Mouse (Mus musculus) cerebellum, postnatal 36 days (tissue): ENCODE measurements at regions not wholly inside any gene's neighbourhood (a gene's known extent, or its start where the extent isn't known, plus 50 kb on each side); places are given as distances from the start of the nearest gene placed in this dataset.

Source experiments
- DNase-seq, 2 experiments: peaks; one replicate each; pipeline ENCODE4 v3.0.0; 2021 to 2022; ENCODE audit warnings: mixed read lengths in 2 of 2

GRCm38 (mm10) chr13:107760511-107760910 lies 283.7 kb upstream of the Smim15 start:
- DNase-seq = no peak

- no peak for DNase-seq
Measured at GRCm38 (mm10) chr13:107758327-107759095, 285.7 kb upstream of the Smim15 start.

GRCm38 (mm10) chr13:107752745-107753144 lies 291.5 kb upstream of the Smim15 start:
- no peak for DNase-seq

DNA sequence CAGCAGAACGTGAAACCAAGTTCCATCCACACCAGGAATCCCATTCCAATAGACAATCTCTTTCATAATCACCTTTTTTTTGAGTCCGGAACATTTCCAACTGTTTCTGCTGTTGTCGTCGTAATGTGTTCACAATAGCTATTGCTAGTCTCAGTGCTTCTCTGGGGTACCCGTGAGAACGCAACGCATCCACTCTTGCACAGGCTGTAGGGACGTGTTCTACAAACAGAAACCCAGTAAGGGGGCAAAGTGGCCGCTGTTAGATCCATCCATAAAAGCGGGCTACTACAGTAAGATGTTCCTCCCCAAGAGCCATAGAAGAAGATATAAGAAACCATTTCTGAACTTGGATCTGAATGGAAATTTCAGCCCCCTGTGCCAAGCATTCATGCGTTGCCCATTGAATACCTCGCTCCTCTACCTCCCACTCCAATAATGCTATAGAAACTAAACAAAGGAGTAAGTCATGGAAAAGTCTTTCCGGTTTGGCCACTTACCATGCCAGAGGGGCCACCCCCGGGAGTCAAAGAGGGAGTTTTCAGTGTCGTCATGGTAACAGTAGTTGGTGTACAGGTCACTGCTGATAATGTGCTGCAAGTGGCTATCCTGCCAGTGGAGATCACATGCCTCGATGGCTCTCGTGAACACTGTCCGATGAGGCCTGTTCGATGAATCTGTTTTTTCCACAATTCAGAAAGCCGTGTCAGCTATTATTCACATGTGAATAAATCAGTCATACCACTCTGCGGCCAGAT lies 300.6 kb upstream of the Smim15 start:
- no peak for DNase-seq

GRCm38 (mm10) chr13:107736581-107736980 lies 307.7 kb upstream of the Smim15 start:
- DNase-seq = no peak

DNA sequence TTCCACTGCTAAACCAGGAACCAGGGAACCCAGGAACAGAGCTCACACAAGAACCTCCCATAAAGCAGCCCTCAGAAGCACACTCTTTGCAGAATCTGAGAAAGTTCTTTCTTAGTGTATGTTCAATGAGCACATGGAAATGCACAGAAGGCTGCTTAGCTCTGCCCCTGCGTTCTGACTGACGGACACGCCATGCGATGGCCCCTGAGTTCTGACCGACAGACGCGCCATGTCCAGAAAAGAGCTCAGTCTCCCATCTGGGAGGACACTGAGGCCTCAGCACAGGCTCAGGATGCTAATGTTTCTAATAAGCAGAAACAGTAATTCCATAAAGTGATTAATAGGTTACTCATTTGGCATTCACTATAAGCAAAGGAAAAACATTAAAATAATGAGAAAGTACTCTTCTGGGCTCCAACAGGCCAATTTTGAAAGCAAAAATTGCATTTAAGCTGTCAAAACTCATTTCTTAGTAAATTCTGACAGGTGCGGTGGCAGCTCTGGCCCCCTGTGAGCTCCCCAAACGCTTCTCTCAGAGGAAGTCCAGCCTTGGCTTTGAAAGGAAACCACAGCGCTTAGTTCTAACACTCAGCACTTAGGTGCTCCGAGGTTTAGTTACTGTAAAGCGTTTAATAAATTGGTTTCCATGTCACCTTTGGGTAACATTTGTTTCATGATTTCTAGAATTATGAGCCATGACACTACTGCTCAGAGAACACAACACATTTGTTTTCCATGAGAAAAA lies 309.9 kb upstream of the Smim15 start:
- no peak for DNase-seq

DNA sequence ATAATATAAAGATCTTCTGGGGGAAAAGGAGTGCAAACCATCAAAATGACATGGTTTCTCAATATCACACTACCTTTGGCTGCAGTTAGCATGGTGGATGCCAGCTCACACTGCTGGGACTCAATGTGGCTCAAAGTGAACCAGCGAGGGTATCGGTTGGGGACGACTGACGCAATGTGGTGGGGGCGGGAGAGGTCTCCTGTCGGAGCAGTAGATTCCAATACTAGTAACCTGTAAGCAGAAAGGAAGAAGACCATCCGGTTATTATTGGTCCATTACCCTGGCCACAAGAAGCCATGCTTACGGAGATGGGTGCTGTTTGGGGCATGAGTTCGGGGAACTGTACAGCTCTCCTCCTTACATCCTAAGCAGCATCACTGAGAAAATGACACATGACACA lies 313.3 kb upstream of the Smim15 start:
- no peak for DNase-seq

- DNase-seq = no peak
Measured at GRCm38 (mm10) chr13:107726491-107726890, 317.8 kb upstream of the Smim15 start.

- no peak for DNase-seq
Measured at GRCm38 (mm10) chr13:107721901-107722300, 322.3 kb upstream of the Smim15 start.

- DNase-seq = no peak
Measured at GRCm38 (mm10) chr13:107720874-107721574, 323.2 kb upstream of the Smim15 start.

DNA sequence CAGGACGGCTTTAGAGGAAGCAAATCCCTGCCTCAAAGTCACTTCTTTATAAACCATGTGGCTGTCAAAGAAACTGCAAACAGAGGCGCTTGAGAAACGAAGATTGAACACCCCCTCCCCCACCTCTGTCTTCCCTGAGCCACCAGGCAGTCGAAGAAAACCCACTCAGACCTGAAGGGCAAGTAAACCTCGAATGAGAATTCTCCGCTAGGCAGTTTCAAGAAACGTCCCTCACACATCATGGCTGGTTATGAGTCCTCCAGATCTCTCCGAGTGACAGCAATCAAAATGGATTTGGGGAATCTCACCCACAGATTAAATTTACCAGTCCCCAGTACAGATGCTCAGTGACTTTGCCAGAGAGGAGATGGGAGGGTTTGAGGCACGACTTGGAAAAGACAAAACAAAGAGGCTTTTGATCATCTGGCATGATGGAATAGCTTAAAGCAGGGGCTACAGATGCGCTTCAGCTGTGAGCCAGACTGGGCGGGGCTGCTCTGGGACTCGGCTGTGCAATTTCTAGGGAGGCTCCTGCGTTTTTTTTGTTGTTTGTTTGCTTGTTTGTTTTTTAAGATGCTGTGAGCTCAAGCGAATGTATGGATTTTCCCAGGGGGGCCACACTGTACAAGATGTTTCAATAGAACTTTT lies 325.1 kb upstream of the Smim15 start:
- no peak for DNase-seq

DNA sequence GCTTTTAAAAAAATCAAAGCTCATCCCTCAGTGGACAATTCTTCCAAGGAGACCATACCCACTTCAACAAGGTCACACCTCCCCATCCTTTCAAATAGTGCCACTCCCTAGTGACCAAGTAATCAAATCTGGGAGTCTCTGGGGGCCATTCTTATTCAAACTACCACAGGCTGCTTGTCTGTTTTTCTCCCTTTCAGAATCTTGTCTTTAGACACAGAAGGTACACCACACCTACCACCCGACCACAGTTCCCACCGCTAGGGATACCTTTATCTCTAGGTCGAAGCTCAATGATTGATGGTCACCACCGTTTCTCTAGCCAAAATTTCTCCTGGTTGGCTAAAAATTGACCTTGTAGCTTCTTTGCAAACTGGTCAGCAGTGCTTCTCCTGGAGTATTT lies 328.6 kb upstream of the Smim15 start:
- no peak for DNase-seq

GRCm38 (mm10) chr13:107714001-107714400 lies 330.2 kb upstream of the Smim15 start:
- no peak for DNase-seq

DNA sequence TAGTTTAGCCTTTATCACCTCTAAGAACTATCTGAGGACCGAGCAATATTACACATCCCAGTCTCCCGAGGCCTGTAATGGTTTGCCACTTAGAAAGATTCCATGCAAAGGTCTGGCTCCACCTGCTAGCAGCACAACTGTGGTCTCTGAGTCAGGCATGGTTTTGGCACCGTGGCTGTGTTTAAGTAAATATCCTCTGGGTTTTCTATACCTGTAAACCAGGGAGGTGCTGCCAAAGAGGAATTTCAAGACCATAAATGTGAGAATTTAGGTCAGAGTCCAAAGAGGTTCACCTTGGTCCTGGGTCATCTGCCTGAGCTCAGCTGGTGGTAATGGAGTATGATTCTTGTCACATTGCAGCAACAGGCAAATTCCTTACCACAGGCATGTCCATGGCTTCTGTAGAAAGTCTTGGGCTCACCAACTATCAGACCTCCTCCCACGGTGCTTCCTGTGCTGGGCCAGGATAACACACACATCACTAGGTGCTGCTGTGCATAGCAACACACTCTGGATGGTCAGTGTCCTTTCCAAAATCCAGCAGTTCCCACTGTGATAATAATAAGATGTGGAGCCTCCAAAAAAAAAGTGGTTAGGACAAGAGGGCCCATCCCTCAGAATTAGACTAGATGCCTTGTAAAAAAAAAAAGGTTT lies 332.8 kb upstream of the Smim15 start:
- no peak for DNase-seq

DNA sequence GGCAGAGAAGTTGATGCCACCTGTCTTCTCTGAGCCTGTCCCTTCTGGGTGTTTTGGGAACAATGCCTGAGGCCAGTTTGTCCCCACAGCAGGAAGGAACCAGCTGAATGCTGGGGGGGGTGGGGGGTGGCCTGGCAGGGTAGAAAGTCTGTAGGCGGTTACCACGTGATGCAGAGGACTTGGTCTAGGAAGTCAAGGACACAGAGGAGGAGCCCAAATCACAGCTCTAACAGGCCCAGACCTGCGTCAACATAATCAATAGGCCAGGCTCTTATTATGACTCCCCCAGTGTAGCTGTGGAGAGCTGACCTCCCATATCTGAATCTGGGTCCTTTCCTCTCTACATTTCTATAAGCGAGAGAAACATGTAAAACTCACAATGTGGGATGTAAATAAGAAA lies 333.9 kb upstream of the Smim15 start:
- DNase-seq = no peak

DNA sequence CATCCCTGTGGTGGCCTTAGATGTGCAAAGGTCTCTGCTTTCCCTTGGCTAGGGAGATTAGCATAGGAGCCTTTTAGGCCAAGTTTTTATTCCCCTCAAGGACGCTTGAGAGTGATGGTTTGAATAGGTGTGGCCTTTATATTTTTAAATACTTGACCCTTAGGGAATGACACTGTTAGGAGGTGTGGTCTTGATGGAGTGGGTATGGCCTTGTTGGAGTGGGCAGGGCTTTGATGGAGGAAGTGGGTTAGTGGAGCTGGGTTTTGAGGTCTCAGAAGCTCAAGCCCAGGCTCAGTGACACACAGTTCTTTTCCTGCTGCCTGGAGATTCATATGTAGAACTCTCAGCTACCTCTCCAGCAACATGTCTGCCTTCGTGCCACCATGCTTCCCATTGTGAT lies 334.4 kb upstream of the Smim15 start:
- no peak for DNase-seq

- DNase-seq = no peak
Measured at GRCm38 (mm10) chr13:107703736-107704135, 340.5 kb upstream of the Smim15 start.

GRCm38 (mm10) chr13:107700268-107701139 lies 343.7 kb upstream of the Smim15 start:
- DNase-seq = no peak

- DNase-seq = no peak
Measured at GRCm38 (mm10) chr13:107699251-107699650, 345.0 kb upstream of the Smim15 start.

DNA sequence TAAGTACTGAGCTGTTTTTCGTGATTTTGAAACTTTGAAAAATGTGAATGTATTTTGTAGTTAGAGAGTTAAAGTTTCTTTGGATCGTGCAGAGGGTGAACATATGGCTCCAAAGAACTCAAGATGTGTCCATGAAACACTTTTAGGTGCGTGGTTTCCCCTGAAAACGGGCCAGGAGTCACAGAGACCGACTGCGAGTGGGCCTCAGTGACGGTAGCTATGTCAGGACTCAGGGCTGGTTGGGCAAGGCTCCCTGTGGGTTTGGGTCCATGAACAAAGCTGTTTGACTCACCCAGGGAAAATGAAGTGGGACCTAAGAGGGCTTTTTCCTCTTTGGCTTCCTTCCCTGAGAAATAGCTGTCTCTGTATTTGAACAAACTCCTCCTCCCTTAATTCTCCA lies 345.9 kb upstream of the Smim15 start:
- no peak for DNase-seq
